Mouse (Mus musculus) megakaryocyte, embryonic 14.5 days (primary cell): Measurements from ENCODE around the gene Foxo6.

Source experiments
- FLI1 ChIP-seq: IDR thresholded peaks from 2 replicates; pipeline ENCODE4 v1.6.1; 2012; ENCODE audit warnings: low read length, inconsistent platforms, mixed read lengths
- GATA1 ChIP-seq: IDR thresholded peaks from 3 replicates; pipeline ENCODE4 v1.6.1; 2012; ENCODE audit warnings: mixed read lengths, low read length, inconsistent platforms, borderline replicate concordance

DNA sequence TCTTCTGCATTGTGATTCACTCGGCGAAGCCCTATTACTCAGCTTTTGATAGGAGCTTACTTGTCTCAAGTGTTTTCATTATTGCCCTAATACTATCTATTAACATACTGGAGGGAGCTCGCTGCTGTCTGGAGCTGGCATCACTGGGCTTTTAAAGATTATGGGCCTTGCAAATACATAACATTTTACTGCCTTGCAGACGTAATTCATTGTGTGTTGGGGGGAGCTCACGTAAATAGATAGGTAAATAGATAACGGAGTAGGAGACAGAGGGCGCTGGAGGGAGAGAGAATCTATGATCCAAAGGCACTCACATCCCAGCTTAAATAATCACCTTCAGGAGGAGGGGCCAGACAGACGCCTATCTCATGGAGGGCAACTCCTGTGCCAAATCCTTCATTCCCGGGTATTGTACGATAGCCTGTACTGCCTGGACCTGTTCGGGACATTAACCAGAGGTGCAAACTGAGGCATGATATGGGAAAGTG is 45.8 kb upstream of the Foxo6 start:
- TF ChIP-seq FLI1 (no peak), GATA1 (no peak)
